Comparison of ENCODE assay signal across 8 mouse cellular contexts in the genomic region with DNA sequence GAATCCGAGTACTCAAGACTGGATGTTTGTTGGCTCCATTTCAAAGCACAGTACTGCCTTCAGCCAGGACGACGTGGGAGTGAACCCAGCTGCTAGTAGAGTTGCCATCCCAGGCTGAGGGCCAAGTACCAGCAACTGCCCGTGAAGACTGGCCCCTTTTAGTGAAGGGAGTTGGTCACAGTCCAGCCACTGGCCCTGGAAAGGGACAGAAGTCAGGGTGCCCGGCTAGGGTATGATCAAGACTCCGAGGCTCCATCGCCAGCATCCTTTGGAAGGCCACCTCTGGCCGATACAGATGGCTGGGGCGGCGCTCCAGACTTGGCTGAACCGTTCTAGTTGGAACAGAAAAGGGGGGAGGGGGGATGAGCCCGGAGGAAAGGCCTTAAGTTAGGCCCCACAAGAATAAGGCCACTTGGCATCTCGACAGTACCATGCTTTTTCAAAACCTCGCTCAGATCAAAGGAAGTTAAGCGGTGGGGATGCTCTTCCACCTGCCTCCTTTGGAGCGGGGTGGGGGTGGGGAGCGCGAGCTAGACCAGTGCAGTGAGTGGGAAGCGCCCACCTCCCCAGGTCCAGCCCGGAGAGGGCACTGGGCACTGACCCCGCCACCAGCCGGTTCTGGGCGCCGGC. TPM values are rescaled to one million over a fixed set of nuclear protein-coding genes. Genes with fewer than 3 reads are reported as not detected.
A peak's percentile ranks its signal among the peaks of the same experiment; 100 is the strongest.
DNase-seq lines count a peak whose midpoint lies in the region; ATAC-seq lines count a peak whose summit lies in the region.

No protein-coding gene starts in this region.

- WGBS in hindbrain, embryonic 14.5 days, result under 1% methylated on average over 24 of the region's 24 CpGs

- H3K36me3 ChIP-seq in hindbrain, embryonic 14.5 days (replicated peaks; ENCODE audit: control insufficient read depth, insufficient read depth), result peaks cover 35% of the 10 kb centered on the region

- peak overlapping the region; percentile 97 for H3K4me3 ChIP-seq in hindbrain, embryonic 14.5 days (replicated peaks; ENCODE audit: low read length)

- H3K27ac ChIP-seq in hindbrain, embryonic 14.5 days, result peak overlapping the region; percentile 96

- H3K9ac ChIP-seq in hindbrain, embryonic 14.5 days, result peak overlapping the region; percentile 88

- H3K27me3 ChIP-seq in hindbrain, embryonic 14.5 days (ENCODE audit: control insufficient read depth, insufficient read depth, low read length), result no peaks in the 10 kb centered on the region

- H3K4me1 ChIP-seq in hindbrain, embryonic 14.5 days (replicated peaks; ENCODE audit: control insufficient read depth, insufficient read depth, low read length), result peaks cover 15% of the 10 kb centered on the region

- ATAC-seq in hindbrain, embryonic 14.5 days (ENCODE audit: low FRiP score), result peak; percentile 53

- no peaks in the 10 kb centered on the region for H3K9me3 ChIP-seq in hindbrain, embryonic 14.5 days (ENCODE audit: control insufficient read depth, low read length)

- peak; percentile 64 for DNase-seq in retina, embryonic 14.5 days (ENCODE audit: low spot score)
- no peak for DNase-seq in retina, postnatal 1 day
- DNase-seq in cerebellum, adult 9-11 months, result peak; percentile 82
- DNase-seq in frontal cortex, postnatal 36 days (ENCODE audit: low spot score in 2 of 2), result peak; percentile 74 to 83
- peak; percentile 63 for DNase-seq in hindbrain, embryonic 14.5 days (ENCODE audit: low spot score)
- DNase-seq in left cerebral cortex, adult 11 months (ENCODE audit: low spot score), result peak; percentile 71
- peak; percentile 38 for DNase-seq in lung, postnatal 25 days (ENCODE audit: low spot score)
- DNase-seq in skeletal muscle tissue, adult 2 months (ENCODE audit: low read depth, low spot score), result peak; percentile 40

- peak overlapping the region; percentile 76 for H3K4me2 ChIP-seq in hindbrain, embryonic 14.5 days (replicated peaks)

RNA-seq across cellular contexts. Expression of gene Yrdc, which starts 0.7 kb away (rescaled TPM):
- 54.2 and 55.1 TPM in 2 replicates for polyA plus RNA-seq in hindbrain, embryonic 14.5 days (2014; fragmentation: Nextera tagmentation; extraction: Ambion mirVana)

RNA-seq across cellular contexts. Expression of gene 1110065P20Rik, which starts 1.2 kb away (rescaled TPM):
- polyA plus RNA-seq in hindbrain, embryonic 14.5 days (2014; fragmentation: Nextera tagmentation; extraction: Ambion mirVana), result 93.5 and 102 TPM in 2 replicates

RNA-seq across cellular contexts. Expression of gene Maneal, which starts 12.2 kb away (rescaled TPM):
- 16.9 and 17.6 TPM in 2 replicates for polyA plus RNA-seq in hindbrain, embryonic 14.5 days (2014; fragmentation: Nextera tagmentation; extraction: Ambion mirVana)

RNA-seq across cellular contexts. Expression of gene Epha10, which starts 31.0 kb away (rescaled TPM):
- 8.4 and 8.7 TPM in 2 replicates for polyA plus RNA-seq in hindbrain, embryonic 14.5 days (2014; fragmentation: Nextera tagmentation; extraction: Ambion mirVana)

RNA-seq across cellular contexts. Expression of gene Mtf1, which starts 47.8 kb away (rescaled TPM):
- 10.6 and 13.2 TPM in 2 replicates for polyA plus RNA-seq in hindbrain, embryonic 14.5 days (2014; fragmentation: Nextera tagmentation; extraction: Ambion mirVana)
